Mouse (Mus musculus): Measurements from ENCODE around the gene Sox2. TPM values are rescaled to one million over a fixed set of nuclear protein-coding genes. Genes with fewer than 3 reads are reported as not detected.

Sox2 gene
- total and polyA plus RNA-seq, 3 experiments: not detected

GRCm38 (mm10) chr3:34662008-34662711 is 12.0 kb downstream of the Sox2 start:
- no peak for TF ChIP-seq ELF1 (IDR thresholded peaks at IDR 0.05; ENCODE audit: low read depth, low read length)
- TF ChIP-seq UBTF (IDR thresholded peaks at IDR 0.05; ENCODE audit: borderline replicate concordance, insufficient read depth, low read depth, low read length): no peak
- TF ChIP-seq SIN3A (IDR thresholded peaks at IDR 0.05; ENCODE audit: low read length): no peak
- TF ChIP-seq MAX (IDR thresholded peaks at IDR 0.05; ENCODE audit: low read length): no peak
- no peak for TF ChIP-seq POLR2AphosphoS2 (IDR thresholded peaks at IDR 0.05; ENCODE audit: low read length)
- no peak for TF ChIP-seq ETS1 (IDR thresholded peaks at IDR 0.05; ENCODE audit: low read depth, low read length)
- no peak for TF ChIP-seq CTCF (IDR thresholded peaks at IDR 0.05 in 2 of 3, conservative IDR thresholded peaks at IDR 0.05 in 1 of 3; ENCODE audit: control insufficient read depth in 1 of 3, insufficient read depth in 1 of 3, low read depth in 2 of 3, low read length in 3 of 3, poor library complexity in 1 of 3, severe bottlenecking in 1 of 3)
- no peak for TF ChIP-seq ZC3H11A (IDR thresholded peaks at IDR 0.05; ENCODE audit: low read depth, low read length)
- no peak overlapping the region for H3K9ac ChIP-seq (ENCODE audit: control insufficient read depth, low read depth, low read length, poor library complexity, severe bottlenecking)
- no peak for DNase-seq (ENCODE audit: low read depth, low spot score)
- H3K9me3 ChIP-seq (replicated peaks; ENCODE audit: insufficient read depth, low read length): no peaks in the 10 kb centered on the region
- H3K79me2 ChIP-seq (ENCODE audit: control insufficient read depth, insufficient read depth, low read length, poor library complexity): no peaks in the 10 kb centered on the region
- H3K4me1 ChIP-seq (ENCODE audit: control insufficient read depth in 1 of 2, insufficient read depth in 2 of 2, low read length in 2 of 2): no peaks in the 10 kb centered on the region
- H3K36me3 ChIP-seq (ENCODE audit: control insufficient read depth in 1 of 2, insufficient read depth in 2 of 2, low read length in 2 of 2): no peaks in the 10 kb centered on the region
- no peaks in the 10 kb centered on the region for H3K27me3 ChIP-seq (ENCODE audit: control insufficient read depth in 1 of 2, insufficient read depth in 2 of 2, low read length in 2 of 2)
- H3K4me3 ChIP-seq (ENCODE audit: control insufficient read depth in 1 of 2, insufficient read depth in 1 of 2, low read depth in 2 of 2, low read length in 2 of 2): no peak overlapping the region
- H3K27ac ChIP-seq (ENCODE audit: control insufficient read depth, low read depth, low read length): no peak overlapping the region

- Histone ChIP-seq H3K27ac (ENCODE audit: control insufficient read depth, low read depth, low read length) (no peak overlapping the region), H3K4me1 (ENCODE audit: control insufficient read depth in 1 of 2, insufficient read depth in 2 of 2, low read length in 2 of 2) (no peaks in the 10 kb centered on the region), H3K9ac (ENCODE audit: control insufficient read depth, low read depth, low read length, poor library complexity, severe bottlenecking) (no peak overlapping the region), H3K79me2 (ENCODE audit: control insufficient read depth, insufficient read depth, low read length, poor library complexity) (no peaks in the 10 kb centered on the region), H3K4me3 (ENCODE audit: control insufficient read depth in 1 of 2, insufficient read depth in 1 of 2, low read depth in 2 of 2, low read length in 2 of 2) (no peak overlapping the region), H3K9me3 (replicated peaks; ENCODE audit: insufficient read depth, low read length) (no peaks in the 10 kb centered on the region), H3K36me3 (ENCODE audit: control insufficient read depth in 1 of 2, insufficient read depth in 2 of 2, low read length in 2 of 2) (no peaks in the 10 kb centered on the region), H3K27me3 (ENCODE audit: control insufficient read depth in 1 of 2, insufficient read depth in 2 of 2, low read length in 2 of 2) (no peaks in the 10 kb centered on the region)
- TF ChIP-seq POLR2AphosphoS5 (IDR thresholded peaks at IDR 0.05; ENCODE audit: borderline replicate concordance, low read depth, low read length): no peak
- TF ChIP-seq RCOR1 (IDR thresholded peaks at IDR 0.05; ENCODE audit: low read depth, low read length): no peak
- TF ChIP-seq MXI1 (IDR thresholded peaks at IDR 0.05; ENCODE audit: low read depth, low read length): no peak
- no peak for TF ChIP-seq MYC (IDR thresholded peaks at IDR 0.05; ENCODE audit: low read depth, low read length)
- TF ChIP-seq SMC3 (IDR thresholded peaks at IDR 0.05; ENCODE audit: low read depth, low read length): no peak
- no peak for TF ChIP-seq E2F4 (IDR thresholded peaks at IDR 0.05; ENCODE audit: borderline replicate concordance, low read depth, low read length)
- no peak for TF ChIP-seq EP300 (IDR thresholded peaks at IDR 0.05; ENCODE audit: low read depth in 1 of 2, low read length in 2 of 2)
- TF ChIP-seq GABPA (IDR thresholded peaks at IDR 0.05; ENCODE audit: low read depth, low read length): no peak
- DNase-seq (ENCODE audit: low read depth, low spot score): no peak
Observed at GRCm38 (mm10) chr3:34662712-34663655, 12.8 kb downstream of the Sox2 start.

All from MEL (cell line).